Mouse (Mus musculus): ENCODE results near the gene Extl2. TPM values are rescaled to one million over a fixed set of nuclear protein-coding genes. Genes with fewer than 3 reads are reported as not detected.
A peak's percentile ranks its signal among the peaks of the same experiment; 100 is the strongest.

Gene Extl2
- total RNA-seq (2014; rRNA removed; ENCODE audit: low replicate concordance): 15.0 and 38.2 TPM in 2 replicates
- polyA plus RNA-seq (2015; fragmentation: Nextera tagmentation; extraction: Ambion mirVana): 21.0 and 21.8 TPM in 2 replicates

DNA sequence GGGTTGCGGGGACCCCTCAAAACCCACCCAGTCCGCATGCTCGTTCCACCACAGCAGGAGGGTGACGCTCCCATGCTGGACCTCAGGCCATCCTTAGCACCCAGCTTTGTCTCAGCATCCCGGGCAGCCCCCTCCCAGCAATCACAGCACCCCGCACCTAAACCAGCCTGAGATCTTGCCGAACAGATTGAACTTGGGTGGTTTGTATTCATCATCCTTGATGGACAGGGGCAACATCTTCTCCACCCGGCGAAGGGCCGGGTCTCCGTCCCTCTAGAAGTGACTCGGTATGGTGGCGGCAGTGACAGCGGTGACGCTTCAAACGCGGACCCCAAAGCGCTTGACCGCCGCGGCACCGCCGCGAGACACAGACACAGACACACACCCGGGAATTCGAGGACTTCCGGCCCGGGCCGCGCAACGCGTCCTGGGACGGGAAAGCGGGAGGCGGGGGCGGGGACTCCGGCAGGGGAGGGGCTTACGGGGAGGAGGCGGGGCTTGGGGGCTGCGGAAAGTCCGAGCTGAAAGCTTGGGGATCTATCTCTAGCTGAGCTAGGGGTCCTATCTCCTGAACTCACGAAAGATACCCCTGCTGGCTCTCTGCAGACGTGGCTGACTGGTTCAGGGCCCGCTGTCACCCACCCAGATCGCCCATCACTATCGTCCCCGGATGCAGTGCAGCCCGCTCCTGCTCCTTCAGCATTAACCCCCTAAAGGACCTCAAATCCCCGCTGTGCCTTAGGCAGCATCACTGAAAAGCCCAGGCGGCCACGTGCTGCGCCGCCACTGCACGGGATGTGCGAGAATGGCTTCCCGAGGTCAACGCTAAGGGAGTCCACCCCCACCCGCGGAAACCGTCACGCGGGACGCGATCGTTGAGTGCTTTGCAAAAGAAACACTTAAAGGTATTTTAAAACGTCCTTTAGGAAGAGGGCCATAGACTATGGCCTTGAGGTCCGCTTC lies at the start of gene Extl2, which contains the start of gene Slc30a7:
Gene Extl2, plus strand, starts transcription at position 485 of the 963 bp plus-strand sequence.
Gene Slc30a7, minus strand, starts transcription at position 429 of the 963 bp plus-strand sequence.
- Histone ChIP-seq H3K9ac (replicated peaks; ENCODE audit: low read depth, low read length) (peak within 1 kb of the TSS; percentile 91), H3K27me3 (ENCODE audit: control insufficient read depth, insufficient read depth, low read length) (no peaks in the 10 kb centered on the region), H3K4me3 (ENCODE audit: low read depth, low read length) (peak within 1 kb of the TSS; percentile 95), H3K36me3 (replicated peaks; ENCODE audit: control insufficient read depth, insufficient read depth, low read length) (peaks cover 18% of the 10 kb centered on the region; the same call in 1 of the 2 replicates), H3K4me2 (ENCODE audit: low read depth, low read length) (peak within 1 kb of the TSS; percentile 96), H3K9me3 (replicated peaks; ENCODE audit: control insufficient read depth, low read length) (no peaks in the 10 kb centered on the region), H3K4me1 (ENCODE audit: control insufficient read depth, insufficient read depth) (no peaks in the 10 kb centered on the region; the same call in 1 of the 2 replicates), H3K27ac (ENCODE audit: low read depth) (peak within 1 kb of the TSS; percentile 88)
- under 1% methylated on average over 67 of the region's 67 CpGs for WGBS
- peak; percentile 75 for DNase-seq (ENCODE audit: low spot score)
- ATAC-seq (ENCODE audit: insufficient read depth, low read depth): peak; percentile 93
- TF ChIP-seq CTCF (IDR thresholded peaks at IDR 0.05; ENCODE audit: low read depth) (no peak), EP300 (IDR thresholded peaks at IDR 0.05; ENCODE audit: low read depth) (0 out of 2 replicates have a peak, but pooled peaks have one; percentile 28)

DNA sequence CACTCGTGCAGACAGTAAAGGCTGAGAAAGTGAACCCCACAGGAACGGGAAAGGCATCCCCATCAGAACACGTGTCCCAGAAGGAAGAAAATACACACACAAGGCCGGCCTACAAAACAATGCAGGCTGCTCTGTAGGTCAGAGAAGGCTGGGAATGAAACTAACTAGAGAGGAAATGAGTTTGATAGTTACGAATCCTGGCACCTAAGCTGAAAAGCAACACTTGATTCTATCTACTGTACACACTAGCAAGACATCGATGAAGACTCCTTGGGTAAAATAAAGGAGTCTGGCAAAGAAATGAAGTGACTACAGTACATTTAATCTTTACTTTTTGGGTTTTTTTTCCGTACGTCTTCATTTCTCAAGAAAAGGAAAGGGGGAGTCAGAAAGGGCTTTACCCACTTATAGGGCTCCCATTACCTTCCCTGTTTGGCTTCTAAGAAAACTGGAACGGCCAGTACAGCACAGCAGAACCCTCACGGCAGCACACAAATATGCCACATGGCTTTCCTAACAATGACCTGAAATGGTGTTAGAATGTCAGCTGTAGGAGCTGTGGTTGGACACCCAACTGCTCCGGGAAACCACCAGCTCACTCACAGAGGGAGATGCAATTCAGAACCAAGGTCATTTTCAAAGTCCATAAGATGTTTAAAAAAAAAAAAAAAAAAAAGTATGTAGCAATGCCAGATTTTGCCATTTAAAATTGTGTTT lies 45.8 kb upstream of the Extl2 start:
- no peaks in the 10 kb centered on the region for H3K4me1 ChIP-seq (ENCODE audit: control insufficient read depth, insufficient read depth)
- no peak overlapping the region for H3K4me2 ChIP-seq (ENCODE audit: low read depth, low read length)
- 72% methylated on average over 11 of the region's 11 CpGs for WGBS
- peaks cover 32% of the 10 kb centered on the region for H3K36me3 ChIP-seq (replicated peaks; ENCODE audit: control insufficient read depth, insufficient read depth, low read length)
- H3K27ac ChIP-seq (ENCODE audit: low read depth): no peak overlapping the region
- DNase-seq (ENCODE audit: low spot score): no peak
- no peaks in the 10 kb centered on the region for H3K27me3 ChIP-seq (ENCODE audit: control insufficient read depth, insufficient read depth, low read length)
- ATAC-seq (ENCODE audit: insufficient read depth, low read depth): no peak
- TF ChIP-seq EP300 (IDR thresholded peaks at IDR 0.05; ENCODE audit: low read depth) (no peak), CTCF (IDR thresholded peaks at IDR 0.05; ENCODE audit: low read depth) (no peak)
- H3K9me3 ChIP-seq (replicated peaks; ENCODE audit: control insufficient read depth, low read length): no peaks in the 10 kb centered on the region
- no peak overlapping the region for H3K9ac ChIP-seq (replicated peaks; ENCODE audit: low read depth, low read length)
- no peak overlapping the region for H3K4me3 ChIP-seq (ENCODE audit: low read depth, low read length)

DNA sequence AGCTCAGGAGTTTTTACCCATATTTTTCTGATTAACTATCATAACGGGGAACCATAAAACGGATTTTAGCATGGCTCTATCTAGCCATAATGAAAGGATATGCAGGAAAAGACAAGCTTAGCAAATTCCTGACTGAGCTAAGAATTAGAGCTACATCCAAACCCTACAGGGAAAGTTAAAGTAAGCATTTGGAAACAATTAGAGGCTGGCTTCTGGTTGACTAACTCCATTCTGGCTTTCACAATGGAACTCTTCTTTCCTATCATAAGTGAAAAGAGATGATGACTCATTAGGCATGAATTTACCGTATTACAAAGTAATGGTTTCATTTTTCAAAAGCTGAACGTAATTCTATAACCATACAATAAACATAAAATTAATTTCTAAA lies 45.2 kb upstream of the Extl2 start:
- no peak overlapping the region for H3K9ac ChIP-seq (replicated peaks; ENCODE audit: low read depth, low read length)
- no peak for ATAC-seq (ENCODE audit: insufficient read depth, low read depth)
- no peak for DNase-seq (ENCODE audit: low spot score)
- no peak for TF ChIP-seq CTCF (IDR thresholded peaks at IDR 0.05; ENCODE audit: low read depth)
- TF ChIP-seq EP300 (IDR thresholded peaks at IDR 0.05; ENCODE audit: low read depth): no peak
- no peaks in the 10 kb centered on the region for H3K4me1 ChIP-seq (ENCODE audit: control insufficient read depth, insufficient read depth)
- H3K36me3 ChIP-seq (replicated peaks; ENCODE audit: control insufficient read depth, insufficient read depth, low read length): peaks cover 30% of the 10 kb centered on the region
- H3K9me3 ChIP-seq (replicated peaks; ENCODE audit: control insufficient read depth, low read length): no peaks in the 10 kb centered on the region
- H3K4me2 ChIP-seq (ENCODE audit: low read depth, low read length): no peak overlapping the region
- H3K27me3 ChIP-seq (ENCODE audit: control insufficient read depth, insufficient read depth, low read length): no peaks in the 10 kb centered on the region
- WGBS: 77% methylated on average over 4 of the region's 4 CpGs
- no peak overlapping the region for H3K27ac ChIP-seq (ENCODE audit: low read depth)
- H3K4me3 ChIP-seq (ENCODE audit: low read depth, low read length): no peak overlapping the region

DNA sequence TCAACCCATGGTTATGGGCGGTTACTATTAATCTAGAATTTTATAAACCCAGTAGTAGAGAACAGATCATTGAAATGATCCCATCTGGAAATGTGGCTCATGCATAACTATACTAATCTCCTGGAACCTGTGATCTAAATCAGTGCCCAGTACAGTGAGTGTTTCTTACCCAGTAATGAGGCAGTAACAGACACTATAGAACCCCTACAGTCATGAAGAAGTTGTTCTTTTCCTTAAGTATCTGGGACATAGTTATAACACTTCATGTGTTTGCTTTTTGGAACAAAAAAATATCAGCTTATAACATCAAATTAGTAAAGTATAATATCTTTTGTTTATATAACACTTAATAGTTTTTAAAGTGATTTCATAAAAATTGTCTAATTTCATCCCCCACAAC lies 43.7 kb upstream of the Extl2 start:
- no peak for DNase-seq (ENCODE audit: low spot score)
- TF ChIP-seq CTCF (IDR thresholded peaks at IDR 0.05; ENCODE audit: low read depth) (no peak), EP300 (IDR thresholded peaks at IDR 0.05; ENCODE audit: low read depth) (no peak)
- no peaks in the 10 kb centered on the region for H3K9me3 ChIP-seq (replicated peaks; ENCODE audit: control insufficient read depth, low read length)
- no peaks in the 10 kb centered on the region for H3K4me1 ChIP-seq (ENCODE audit: control insufficient read depth, insufficient read depth)
- no peaks in the 10 kb centered on the region for H3K27me3 ChIP-seq (ENCODE audit: control insufficient read depth, insufficient read depth, low read length)
- H3K9ac ChIP-seq (replicated peaks; ENCODE audit: low read depth, low read length): no peak overlapping the region
- WGBS: 97% methylated on average over 1 of the region's 1 CpGs
- H3K36me3 ChIP-seq (replicated peaks; ENCODE audit: control insufficient read depth, insufficient read depth, low read length): peaks cover 27% of the 10 kb centered on the region
- H3K4me2 ChIP-seq (ENCODE audit: low read depth, low read length): no peak overlapping the region
- ATAC-seq (ENCODE audit: insufficient read depth, low read depth): no peak
- no peak overlapping the region for H3K4me3 ChIP-seq (ENCODE audit: low read depth, low read length)
- H3K27ac ChIP-seq (ENCODE audit: low read depth): no peak overlapping the region

DNA sequence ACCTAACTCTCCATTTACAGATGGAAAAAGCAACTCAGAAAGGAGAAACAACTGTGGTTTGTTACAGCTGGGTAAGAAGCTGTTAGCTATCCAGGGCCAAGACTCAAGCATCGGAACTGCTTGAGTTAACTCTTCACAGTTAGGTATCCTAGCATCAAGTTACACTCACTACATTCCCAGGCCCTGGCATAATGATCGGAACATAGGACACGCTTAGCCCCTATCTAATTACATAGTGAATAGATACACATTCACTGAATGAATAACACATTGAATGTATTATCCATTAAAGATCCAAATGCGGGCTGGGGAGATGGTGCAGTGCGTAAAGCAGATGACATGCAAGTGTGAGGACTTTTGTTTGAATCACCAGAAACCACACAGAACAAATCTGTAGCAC lies 43.2 kb upstream of the Extl2 start:
- WGBS: 90% methylated on average over 5 of the region's 5 CpGs
- Histone ChIP-seq H3K4me1 (ENCODE audit: control insufficient read depth, insufficient read depth) (no peaks in the 10 kb centered on the region), H3K4me3 (ENCODE audit: low read depth, low read length) (no peak overlapping the region), H3K9me3 (replicated peaks; ENCODE audit: control insufficient read depth, low read length) (no peaks in the 10 kb centered on the region), H3K27me3 (ENCODE audit: control insufficient read depth, insufficient read depth, low read length) (no peaks in the 10 kb centered on the region), H3K36me3 (replicated peaks; ENCODE audit: control insufficient read depth, insufficient read depth, low read length) (peaks cover 23% of the 10 kb centered on the region), H3K4me2 (ENCODE audit: low read depth, low read length) (no peak overlapping the region), H3K9ac (replicated peaks; ENCODE audit: low read depth, low read length) (no peak overlapping the region), H3K27ac (ENCODE audit: low read depth) (no peak overlapping the region)
- DNase-seq (ENCODE audit: low spot score) (no peak), ATAC-seq (ENCODE audit: insufficient read depth, low read depth) (no peak)
- TF ChIP-seq EP300 (IDR thresholded peaks at IDR 0.05; ENCODE audit: low read depth): no peak
- no peak for TF ChIP-seq CTCF (IDR thresholded peaks at IDR 0.05; ENCODE audit: low read depth)
